Mouse (Mus musculus) myocyte (in vitro differentiated cells): ENCODE measurements around the gene BC016579. TPM values are rescaled to one million over a fixed set of nuclear protein-coding genes. Genes with fewer than 3 reads are reported as not detected.

Experiments used
- H3K27me3 ChIP-seq: one replicate; pipeline ENCODE4 v1.6.1; 2011; ENCODE audit not compliant: control insufficient read depth, insufficient read depth, insufficient read length
- H3K36me3 ChIP-seq: one replicate; pipeline ENCODE4 v1.6.1; 2011; ENCODE audit not compliant: control insufficient read depth, insufficient read depth
- H3K4me2 ChIP-seq: one replicate; pipeline ENCODE4 v1.6.1; 2011; ENCODE audit warnings: low read depth, control low read depth
- H3K4me3 ChIP-seq: one replicate; pipeline ENCODE4 v1.5.1; 2011; ENCODE audit warnings: mild to moderate bottlenecking, control low read depth, moderate library complexity
- H3K79me2 ChIP-seq: one replicate; pipeline ENCODE4 v1.6.1; 2011; ENCODE audit not compliant: control insufficient read depth, insufficient read depth
- H3ac ChIP-seq: one replicate; pipeline ENCODE4 v1.6.1; 2011; ENCODE audit not compliant: control insufficient read depth, insufficient read length
- CEBPB ChIP-seq: IDR thresholded peaks from 2 replicates; pipeline ENCODE4 v1.6.1; 2011; ENCODE audit warnings: mild to moderate bottlenecking, moderate library complexity; ENCODE audit not compliant: poor library complexity, insufficient read depth, severe bottlenecking
- E2F4 ChIP-seq: IDR thresholded peaks from one replicate; pipeline ENCODE4 v1.6.1; 2011; ENCODE audit warnings: mild to moderate bottlenecking, control low read depth, moderate library complexity; ENCODE audit not compliant: insufficient read depth
- MAX ChIP-seq: IDR thresholded peaks from one replicate; pipeline ENCODE4 v1.6.1; 2011; ENCODE audit warnings: low read depth, mild to moderate bottlenecking, control low read depth
- MYOD1 ChIP-seq, 3 experiments: IDR thresholded peaks; one replicate each; pipeline ENCODE4 v1.6.1; 2011; ENCODE audit warnings: control low read depth in 2 of 3, low read depth in 2 of 3, mild to moderate bottlenecking in 2 of 3, moderate library complexity in 1 of 3; ENCODE audit not compliant: insufficient read length in 2 of 3, control insufficient read depth in 1 of 3
- MYOG ChIP-seq, 3 experiments: IDR thresholded peaks; one replicate each; pipeline ENCODE4 v1.6.1; 2011; ENCODE audit warnings: control low read depth in 2 of 3, low read depth in 2 of 3, mild to moderate bottlenecking in 2 of 3; ENCODE audit not compliant: insufficient read length in 2 of 3, control insufficient read depth in 1 of 3, insufficient read depth in 1 of 3
- POLR2A ChIP-seq: IDR thresholded peaks from one replicate; pipeline ENCODE4 v1.6.1; 2011; ENCODE audit warnings: low read depth, mild to moderate bottlenecking, control low read depth, moderate library complexity; ENCODE audit not compliant: insufficient read length
- POLR2AphosphoS2 ChIP-seq: IDR thresholded peaks from one replicate; pipeline ENCODE4 v1.6.1; 2011; ENCODE audit warnings: low read depth, control low read depth; ENCODE audit not compliant: insufficient read length
- REST ChIP-seq: IDR thresholded peaks from one replicate; pipeline ENCODE4 v1.6.1; 2011; ENCODE audit warnings: mild to moderate bottlenecking, control low read depth, moderate library complexity; ENCODE audit not compliant: insufficient read depth, insufficient read length
- SRF ChIP-seq: IDR thresholded peaks from one replicate; pipeline ENCODE4 v1.6.1; 2011; ENCODE audit warnings: low read depth; ENCODE audit not compliant: control insufficient read depth, insufficient read length
- TCF12 ChIP-seq: IDR thresholded peaks from one replicate; pipeline ENCODE4 v1.6.1; 2011; ENCODE audit warnings: mild to moderate bottlenecking, control low read depth; ENCODE audit not compliant: poor library complexity, insufficient read depth, severe bottlenecking
- TCF3 ChIP-seq: IDR thresholded peaks from one replicate; pipeline ENCODE4 v1.6.1; 2011; ENCODE audit warnings: low read depth, control low read depth; ENCODE audit not compliant: insufficient read length
- USF1 ChIP-seq: IDR thresholded peaks from one replicate; pipeline ENCODE4 v1.6.1; 2011; ENCODE audit warnings: low read depth, mild to moderate bottlenecking, control low read depth, moderate library complexity
- polyA plus RNA-seq: library from polyadenylated mRNA; unstranded; fragments of >200 nt; fragmentation: generic; extraction: Trizol; gene quantifications from one replicate; pipeline ENCODE4 v1.2.1, GENCODE M21; 2012; ENCODE audit warnings: missing spikeins

Gene BC016579
- polyA plus RNA-seq, 1 experiment, result not detected

- TF ChIP-seq SRF, result no peak
- TF ChIP-seq CEBPB, result no peak
- TF ChIP-seq POLR2AphosphoS2, result no peak
- no peak for TF ChIP-seq USF1
- Histone ChIP-seq H3K4me2 (no peak overlapping the region), H3K36me3 (no peaks in the 10 kb centered on the region), H3K4me3 (no peak overlapping the region), H3K27me3 (no peaks in the 10 kb centered on the region), H3K79me2 (no peaks in the 10 kb centered on the region), H3ac (no peak overlapping the region)
Observed at GRCm38 (mm10) chr16:45692851-45693250, 39.0 kb upstream of the BC016579 start.

DNA sequence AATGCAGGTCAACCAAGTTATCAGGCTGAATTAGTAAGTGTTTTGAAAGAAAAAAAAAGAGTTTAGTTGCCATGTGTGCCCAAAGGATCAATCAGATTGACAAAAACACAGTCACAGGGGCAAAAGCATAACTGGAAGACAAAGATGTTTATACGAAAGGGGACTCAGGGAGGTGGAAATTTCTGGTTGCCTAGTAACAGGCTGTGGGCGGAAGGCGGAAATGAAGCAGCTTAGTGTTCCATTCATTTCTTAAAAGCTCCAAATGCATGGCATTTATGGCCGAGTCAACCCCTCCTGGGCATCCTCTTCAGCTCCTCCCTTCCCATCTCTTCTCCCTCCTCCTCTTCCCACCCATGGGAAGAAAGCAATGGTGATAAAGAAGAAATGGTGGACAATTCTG is 36.3 kb upstream of the BC016579 start:
- H3K36me3 ChIP-seq, result no peaks in the 10 kb centered on the region
- H3K4me3 ChIP-seq, result no peak overlapping the region
- H3ac ChIP-seq, result no peak overlapping the region
- no peak for TF ChIP-seq USF1
- TF ChIP-seq POLR2AphosphoS2, result no peak
- no peak for TF ChIP-seq TCF12
- TF ChIP-seq TCF3, result no peak
- TF ChIP-seq POLR2A, result no peak
- no peak for TF ChIP-seq CEBPB
- TF ChIP-seq MYOG (IDR thresholded peaks at IDR 0.05; ENCODE audit: control insufficient read depth in 1 of 3, insufficient read depth in 1 of 3, insufficient read length in 2 of 3, low read depth in 2 of 3), result no peak
- TF ChIP-seq MAX, result no peak
- no peak for TF ChIP-seq SRF
- no peak for TF ChIP-seq MYOD1 (IDR thresholded peaks at IDR 0.05; ENCODE audit: control insufficient read depth in 1 of 3, insufficient read length in 2 of 3, low read depth in 2 of 3)
- H3K4me2 ChIP-seq, result no peak overlapping the region
- peaks cover 10% of the 10 kb centered on the region for H3K27me3 ChIP-seq
- H3K79me2 ChIP-seq, result no peaks in the 10 kb centered on the region

DNA sequence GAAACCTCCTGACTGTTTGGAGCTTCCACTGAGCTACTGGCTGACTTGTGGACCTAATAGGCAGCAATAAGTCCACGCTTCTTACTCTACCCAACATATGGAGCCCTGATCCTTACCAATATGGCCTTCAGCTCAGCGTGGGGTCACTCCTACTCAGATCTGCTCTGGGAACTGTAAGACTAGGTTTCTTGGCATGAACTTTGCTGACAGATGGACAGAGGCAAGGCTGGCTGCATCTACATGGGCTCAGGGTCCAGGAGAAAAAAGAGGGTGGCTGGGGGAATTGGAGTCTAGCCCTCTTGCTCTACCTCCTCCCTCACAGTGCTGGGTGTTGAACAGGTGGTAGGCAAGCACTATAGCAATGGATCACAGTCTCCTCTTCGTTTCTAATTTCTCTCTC is 33.0 kb upstream of the BC016579 start:
- H3K36me3 ChIP-seq, result no peaks in the 10 kb centered on the region
- H3K79me2 ChIP-seq, result no peaks in the 10 kb centered on the region
- TF ChIP-seq E2F4 (no peak), SRF (no peak), TCF12 (no peak), USF1 (no peak), POLR2A (no peak)
- H3K4me3 ChIP-seq, result no peak overlapping the region
- no peak overlapping the region for H3K4me2 ChIP-seq
- H3ac ChIP-seq, result no peak overlapping the region
- peaks cover 10% of the 10 kb centered on the region for H3K27me3 ChIP-seq

DNA sequence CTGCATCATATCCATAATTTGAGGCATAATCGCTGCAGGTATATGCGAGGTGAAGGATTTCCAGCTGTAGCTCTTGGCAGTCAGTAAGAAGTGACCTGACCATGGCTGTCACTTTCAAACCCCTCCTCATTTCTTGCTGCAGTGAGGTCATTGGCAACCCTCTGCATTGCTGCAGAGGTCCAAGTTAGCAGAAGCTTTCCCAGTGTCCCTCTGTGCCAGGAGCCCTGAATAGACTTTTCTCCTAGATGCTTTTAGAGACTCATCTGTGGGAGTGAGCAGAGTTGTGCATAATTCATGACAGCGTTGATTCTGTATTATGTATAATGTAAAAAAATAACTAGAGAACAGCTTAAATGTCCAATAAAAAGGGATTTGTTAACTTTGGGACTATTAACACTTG is 31.4 kb upstream of the BC016579 start:
- Histone ChIP-seq H3K27me3 (peaks cover 18% of the 10 kb centered on the region), H3K4me3 (no peak overlapping the region), H3K79me2 (no peaks in the 10 kb centered on the region), H3K36me3 (no peaks in the 10 kb centered on the region), H3ac (no peak overlapping the region), H3K4me2 (no peak overlapping the region)
- TF ChIP-seq MYOD1 (IDR thresholded peaks at IDR 0.05; ENCODE audit: control insufficient read depth in 1 of 3, insufficient read length in 2 of 3, low read depth in 2 of 3) (no peak), MYOG (IDR thresholded peaks at IDR 0.05; ENCODE audit: control insufficient read depth in 1 of 3, insufficient read depth in 1 of 3, insufficient read length in 2 of 3, low read depth in 2 of 3) (no peak), MAX (no peak), TCF3 (no peak), E2F4 (no peak), POLR2A (no peak), USF1 (no peak), CEBPB (no peak), TCF12 (no peak), REST (no peak), POLR2AphosphoS2 (no peak), SRF (no peak)

DNA sequence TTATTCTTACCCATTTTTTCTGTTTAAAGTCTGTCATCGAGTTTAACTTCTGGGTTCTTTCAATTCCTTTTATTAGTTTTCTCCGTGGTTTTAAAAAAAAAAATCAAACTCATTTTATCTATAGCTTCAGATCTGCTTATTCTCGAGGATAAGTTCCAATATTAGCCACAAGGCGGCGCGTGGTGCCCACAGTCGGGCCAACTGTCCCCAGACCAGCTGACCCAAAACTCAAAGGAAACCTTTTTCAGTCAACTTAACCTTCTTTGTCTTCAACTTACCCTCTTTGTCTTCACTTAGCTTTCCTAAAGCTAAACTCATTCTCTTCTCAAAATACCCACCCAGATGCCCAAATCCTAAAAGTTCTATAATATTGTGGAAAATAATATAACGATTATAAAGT is 30.9 kb upstream of the BC016579 start:
- no peak overlapping the region for H3K4me2 ChIP-seq
- peaks cover 18% of the 10 kb centered on the region for H3K27me3 ChIP-seq
- TF ChIP-seq TCF12 (no peak), USF1 (peak; percentile 20)
- no peak overlapping the region for H3ac ChIP-seq
- H3K4me3 ChIP-seq, result no peak overlapping the region
- no peaks in the 10 kb centered on the region for H3K36me3 ChIP-seq
- no peaks in the 10 kb centered on the region for H3K79me2 ChIP-seq

DNA sequence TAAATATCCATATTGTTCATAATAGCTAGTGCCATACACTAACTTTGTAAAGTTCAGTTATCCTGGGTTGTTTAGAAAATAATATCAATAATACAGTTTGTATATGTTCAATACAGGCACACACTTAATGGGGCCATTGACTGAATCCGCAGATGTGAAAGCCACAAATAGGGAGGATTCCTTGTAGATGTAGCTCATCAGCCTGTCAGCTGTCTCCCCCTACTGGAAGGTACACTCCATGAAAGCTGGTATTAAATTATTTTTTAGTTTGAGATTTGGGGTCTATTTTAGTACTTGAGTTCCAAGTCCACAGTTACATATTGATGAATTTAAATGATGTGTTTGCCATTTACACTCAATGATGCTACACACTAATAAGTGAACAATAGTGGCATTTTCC is 22.6 kb upstream of the BC016579 start:
- H3K4me3 ChIP-seq, result no peak overlapping the region
- TF ChIP-seq MYOG (IDR thresholded peaks at IDR 0.05; ENCODE audit: control insufficient read depth in 1 of 3, insufficient read depth in 1 of 3, insufficient read length in 2 of 3, low read depth in 2 of 3), result no peak
- no peak for TF ChIP-seq CEBPB
- no peak for TF ChIP-seq POLR2AphosphoS2
- no peak for TF ChIP-seq REST
- TF ChIP-seq TCF12, result no peak
- no peak for TF ChIP-seq SRF
- TF ChIP-seq MAX, result no peak
- no peak for TF ChIP-seq USF1
- TF ChIP-seq E2F4, result no peak
- no peak for TF ChIP-seq MYOD1 (IDR thresholded peaks at IDR 0.05; ENCODE audit: control insufficient read depth in 1 of 3, insufficient read length in 2 of 3, low read depth in 2 of 3)
- TF ChIP-seq POLR2A, result no peak
- TF ChIP-seq TCF3, result no peak
- peaks cover 13% of the 10 kb centered on the region for H3K27me3 ChIP-seq
- no peaks in the 10 kb centered on the region for H3K36me3 ChIP-seq
- H3K79me2 ChIP-seq, result no peaks in the 10 kb centered on the region
- H3ac ChIP-seq, result no peak overlapping the region
- no peak overlapping the region for H3K4me2 ChIP-seq
